Mouse (Mus musculus) myocyte (in vitro differentiated cells): ENCODE measurements at regions not wholly inside any gene's neighbourhood (a gene's known extent, or its start where the extent isn't known, plus 50 kb on each side); places are given as distances from the start of the nearest gene placed in this dataset.

Source experiments
- CEBPB ChIP-seq: IDR thresholded peaks from 2 replicates; pipeline ENCODE4 v1.6.1; 2011; ENCODE audit warnings: mild to moderate bottlenecking, moderate library complexity; ENCODE audit not compliant: poor library complexity, insufficient read depth, severe bottlenecking
- MAX ChIP-seq: IDR thresholded peaks from one replicate; pipeline ENCODE4 v1.6.1; 2011; ENCODE audit warnings: low read depth, mild to moderate bottlenecking, control low read depth
- MYOD1 ChIP-seq, 3 experiments: IDR thresholded peaks; one replicate each; pipeline ENCODE4 v1.6.1; 2011; ENCODE audit warnings: control low read depth in 2 of 3, low read depth in 2 of 3, mild to moderate bottlenecking in 2 of 3, moderate library complexity in 1 of 3; ENCODE audit not compliant: insufficient read length in 2 of 3, control insufficient read depth in 1 of 3
- MYOG ChIP-seq, 3 experiments: IDR thresholded peaks; one replicate each; pipeline ENCODE4 v1.6.1; 2011; ENCODE audit warnings: control low read depth in 2 of 3, low read depth in 2 of 3, mild to moderate bottlenecking in 2 of 3; ENCODE audit not compliant: insufficient read length in 2 of 3, control insufficient read depth in 1 of 3, insufficient read depth in 1 of 3
- POLR2A ChIP-seq: IDR thresholded peaks from one replicate; pipeline ENCODE4 v1.6.1; 2011; ENCODE audit warnings: low read depth, mild to moderate bottlenecking, control low read depth, moderate library complexity; ENCODE audit not compliant: insufficient read length
- POLR2AphosphoS2 ChIP-seq: IDR thresholded peaks from one replicate; pipeline ENCODE4 v1.6.1; 2011; ENCODE audit warnings: low read depth, control low read depth; ENCODE audit not compliant: insufficient read length
- SRF ChIP-seq: IDR thresholded peaks from one replicate; pipeline ENCODE4 v1.6.1; 2011; ENCODE audit warnings: low read depth; ENCODE audit not compliant: control insufficient read depth, insufficient read length
- TCF12 ChIP-seq: IDR thresholded peaks from one replicate; pipeline ENCODE4 v1.6.1; 2011; ENCODE audit warnings: mild to moderate bottlenecking, control low read depth; ENCODE audit not compliant: poor library complexity, insufficient read depth, severe bottlenecking
- USF1 ChIP-seq: IDR thresholded peaks from one replicate; pipeline ENCODE4 v1.6.1; 2011; ENCODE audit warnings: low read depth, mild to moderate bottlenecking, control low read depth, moderate library complexity

- TF ChIP-seq POLR2A (no peak), MYOG (IDR thresholded peaks at IDR 0.05; ENCODE audit: control insufficient read depth in 1 of 3, insufficient read depth in 1 of 3, insufficient read length in 2 of 3, low read depth in 2 of 3) (no peak), POLR2AphosphoS2 (no peak), MYOD1 (IDR thresholded peaks at IDR 0.05; ENCODE audit: control insufficient read depth in 1 of 3, insufficient read length in 2 of 3, low read depth in 2 of 3) (no peak), CEBPB (no peak), TCF12 (no peak), USF1 (no peak), SRF (no peak), MAX (no peak)
Observed at GRCm38 (mm10) chr3:35342584-35342983, 411.3 kb upstream of the Atp11b start.
